22 mouse cellular contexts compared by ENCODE assay signal in the genomic region with DNA sequence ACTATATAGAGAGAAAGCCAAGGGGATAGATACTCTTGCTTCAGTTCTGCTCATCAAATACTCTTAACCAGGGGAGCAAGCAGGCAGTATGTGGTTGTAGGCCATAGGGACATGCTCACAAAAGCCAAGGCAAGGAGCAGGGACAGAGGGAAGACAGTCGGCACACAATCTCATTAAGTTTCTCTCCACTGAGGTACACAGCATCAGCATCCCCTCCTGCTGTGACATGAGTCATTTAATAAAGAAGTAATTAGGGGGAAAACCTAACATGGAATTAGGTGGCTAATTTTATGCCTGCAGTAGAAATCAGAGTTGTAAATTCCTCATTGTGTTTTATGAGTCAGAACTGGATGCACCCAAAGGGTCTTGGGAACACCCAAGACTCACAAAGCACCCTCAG.
DNase-seq lines count a peak whose midpoint lies in the region; ATAC-seq and TF ChIP-seq lines count a peak whose summit lies in the region.
"Had no signal": no experiment of that assay in that cellular context is flagged by ENCODE, and none has a peak within 500 bp of the region (broad histone marks: within the 10 kb centered on the region; RNA-seq: fewer than 3 reads in every experiment).

No protein-coding gene starts in this region.

- TF ChIP-seq POLR2A in brain, embryonic 14.5 days (IDR thresholded peaks at IDR 0.05; ENCODE audit: borderline replicate concordance, extremely low read depth, insufficient read depth, insufficient read length, poor library complexity, severe bottlenecking): no peak

- TF ChIP-seq CTCF in midbrain, postnatal 0 days (IDR thresholded peaks at IDR 0.05): no peak
- no peak for TF ChIP-seq CTCF in brain, embryonic 14.5 days (IDR thresholded peaks at IDR 0.05; ENCODE audit: borderline replicate concordance, extremely low read depth, insufficient read depth, insufficient read length)

- DNase-seq in forebrain, embryonic 11.5 days (ENCODE audit: low spot score): peak; percentile 5
- peak; percentile 42 for DNase-seq in midbrain, postnatal 0 days (ENCODE audit: low spot score)
- peak; percentile 13 for DNase-seq in brain, embryonic 14.5 days (ENCODE audit: low read depth)
- no peak for DNase-seq in kidney, adult 8-10 months
- DNase-seq: adrenal gland, postnatal 10 days; B cell, adult 2 months; cerebellum, adult 2 months; cerebellum, postnatal 10 days; forebrain, postnatal 0 days; gastrocnemius, postnatal 14 days; heart, adult 2 months; heart, postnatal 14 days had no signal

- H3K9ac ChIP-seq in forebrain, embryonic 11.5 days (ENCODE audit: low read length): no peak overlapping the region
- H3K9ac ChIP-seq in forebrain, embryonic 16.5 days (replicated peaks; ENCODE audit: low read depth, low read length): no peak overlapping the region
- no peak overlapping the region for H3K9ac ChIP-seq in midbrain, postnatal 0 days (replicated peaks; ENCODE audit: low read length, poor library complexity, severe bottlenecking)
- no peak overlapping the region for H3K9ac ChIP-seq in midbrain, embryonic 15.5 days
- H3K9ac ChIP-seq in neural tube, embryonic 15.5 days (replicated peaks): no peak overlapping the region
- H3K9ac ChIP-seq: embryonic facial prominence, embryonic 15.5 days; forebrain, embryonic 12.5 days; forebrain, postnatal 0 days; heart, embryonic 15.5 days had no signal

- WGBS in forebrain, embryonic 11.5 days: 17% methylated on average over 1 of the region's 1 CpGs
- WGBS in forebrain, embryonic 16.5 days: 20% methylated on average over 1 of the region's 1 CpGs
- WGBS in midbrain, postnatal 0 days: 56% methylated on average over 1 of the region's 1 CpGs
- WGBS in midbrain, embryonic 15.5 days: 33% methylated on average over 1 of the region's 1 CpGs
- 30% methylated on average over 1 of the region's 1 CpGs for WGBS in neural tube, embryonic 15.5 days

- H3K27ac ChIP-seq in forebrain, embryonic 11.5 days (ENCODE audit: low read depth, low read length): no peak overlapping the region
- no peak overlapping the region for H3K27ac ChIP-seq in forebrain, embryonic 16.5 days (ENCODE audit: low read length)
- H3K27ac ChIP-seq in midbrain, postnatal 0 days (ENCODE audit: low read depth, low read length): no peak overlapping the region
- H3K27ac ChIP-seq in midbrain, embryonic 15.5 days: no peak overlapping the region
- peak overlapping the region; percentile 43 for H3K27ac ChIP-seq in neural tube, embryonic 15.5 days (replicated peaks)
- H3K27ac ChIP-seq: embryonic facial prominence, embryonic 15.5 days; forebrain, embryonic 12.5 days; heart, adult 2 months; heart, embryonic 15.5 days had no signal

- H3K4me2 ChIP-seq in forebrain, embryonic 11.5 days (ENCODE audit: low read depth, low read length, severe bottlenecking): no peak overlapping the region
- H3K4me2 ChIP-seq in forebrain, embryonic 16.5 days (ENCODE audit: low read length): no peak overlapping the region
- H3K4me2 ChIP-seq in midbrain, postnatal 0 days (ENCODE audit: low read depth, low read length, poor library complexity, severe bottlenecking): no peak overlapping the region
- no peak overlapping the region for H3K4me2 ChIP-seq in midbrain, embryonic 15.5 days
- no peak overlapping the region for H3K4me2 ChIP-seq in neural tube, embryonic 15.5 days
- H3K4me2 ChIP-seq: embryonic facial prominence, embryonic 15.5 days; forebrain, embryonic 12.5 days; heart, embryonic 11.5 days; heart, embryonic 15.5 days had no signal

- H3K4me1 ChIP-seq in forebrain, embryonic 11.5 days (replicated peaks; ENCODE audit: control insufficient read depth, insufficient read depth, low read length): no peaks in the 10 kb centered on the region
- H3K4me1 ChIP-seq in forebrain, embryonic 16.5 days (replicated peaks; ENCODE audit: control insufficient read depth, insufficient read depth, low read length): no peaks in the 10 kb centered on the region
- no peaks in the 10 kb centered on the region for H3K4me1 ChIP-seq in midbrain, postnatal 0 days (ENCODE audit: insufficient read depth, low read length)
- H3K4me1 ChIP-seq in midbrain, embryonic 15.5 days: no peaks in the 10 kb centered on the region
- peaks cover 7% of the 10 kb centered on the region; the same call in 1 of the 2 replicates for H3K4me1 ChIP-seq in neural tube, embryonic 15.5 days
- H3K4me1 ChIP-seq: embryonic facial prominence, embryonic 15.5 days; forebrain, embryonic 12.5 days; heart, embryonic 15.5 days had no signal

- peaks cover 36% of the 10 kb centered on the region for H3K27me3 ChIP-seq in forebrain, embryonic 11.5 days (ENCODE audit: control insufficient read depth, insufficient read depth, low read length)
- peaks cover 19% of the 10 kb centered on the region for H3K27me3 ChIP-seq in forebrain, embryonic 16.5 days (replicated peaks; ENCODE audit: control insufficient read depth, insufficient read depth, low read length)
- 0 out of 2 replicates have a peak, but pooled peaks cover 2% of the 10 kb centered on the region for H3K27me3 ChIP-seq in midbrain, postnatal 0 days (ENCODE audit: insufficient read depth, low read length)
- H3K27me3 ChIP-seq in midbrain, embryonic 15.5 days (replicated peaks): peaks cover 14% of the 10 kb centered on the region
- H3K27me3 ChIP-seq in neural tube, embryonic 15.5 days (replicated peaks): no peaks in the 10 kb centered on the region
- H3K27me3 ChIP-seq: embryonic facial prominence, embryonic 15.5 days; heart, embryonic 15.5 days had no signal

- no peaks in the 10 kb centered on the region for H3K36me3 ChIP-seq in forebrain, embryonic 11.5 days (ENCODE audit: control insufficient read depth, insufficient read depth, low read length)
- H3K36me3 ChIP-seq in forebrain, embryonic 16.5 days (ENCODE audit: control insufficient read depth, insufficient read depth): no peaks in the 10 kb centered on the region
- H3K36me3 ChIP-seq in midbrain, postnatal 0 days (ENCODE audit: insufficient read depth, low read length): no peaks in the 10 kb centered on the region
- H3K36me3 ChIP-seq in midbrain, embryonic 15.5 days (replicated peaks): no peaks in the 10 kb centered on the region
- no peaks in the 10 kb centered on the region for H3K36me3 ChIP-seq in neural tube, embryonic 15.5 days
- H3K36me3 ChIP-seq: embryonic facial prominence, embryonic 15.5 days; forebrain, embryonic 12.5 days; G1E; heart, embryonic 15.5 days had no signal

- no peak overlapping the region for H3K4me3 ChIP-seq in forebrain, embryonic 11.5 days (ENCODE audit: low read depth, low read length)
- no peak overlapping the region for H3K4me3 ChIP-seq in forebrain, embryonic 16.5 days (replicated peaks; ENCODE audit: low read length)
- no peak overlapping the region for H3K4me3 ChIP-seq in midbrain, postnatal 0 days (ENCODE audit: low read depth, low read length)
- H3K4me3 ChIP-seq in midbrain, embryonic 15.5 days: no peak overlapping the region
- no peak overlapping the region for H3K4me3 ChIP-seq in neural tube, embryonic 15.5 days (replicated peaks)
- H3K4me3 ChIP-seq: embryonic facial prominence, embryonic 15.5 days; erythroblast, embryonic 14.5 days; forebrain, embryonic 12.5 days; heart, adult 2 months; heart, embryonic 15.5 days had no signal

- H3K9me3 ChIP-seq in forebrain, embryonic 11.5 days (ENCODE audit: control insufficient read depth, low read length): no peaks in the 10 kb centered on the region
- no peaks in the 10 kb centered on the region for H3K9me3 ChIP-seq in forebrain, embryonic 16.5 days (ENCODE audit: control insufficient read depth, low read length)
- H3K9me3 ChIP-seq in midbrain, postnatal 0 days (ENCODE audit: low read length): no peaks in the 10 kb centered on the region
- H3K9me3 ChIP-seq in midbrain, embryonic 15.5 days: no peaks in the 10 kb centered on the region
- no peaks in the 10 kb centered on the region for H3K9me3 ChIP-seq in neural tube, embryonic 15.5 days (replicated peaks)
- H3K9me3 ChIP-seq: embryonic facial prominence, embryonic 15.5 days; forebrain, embryonic 12.5 days; G1E; heart, embryonic 15.5 days had no signal

- ATAC-seq in forebrain, embryonic 11.5 days (replicated peaks; ENCODE audit: low FRiP score): no peak
- no peak for ATAC-seq in forebrain, embryonic 16.5 days
- no peak for ATAC-seq in midbrain, postnatal 0 days (ENCODE audit: low FRiP score)
- no peak for ATAC-seq in midbrain, embryonic 15.5 days (replicated peaks)
- peak; percentile 63 for ATAC-seq in neural tube, embryonic 15.5 days (ENCODE audit: low FRiP score)
- ATAC-seq: CD4-positive, CD25-positive, alpha-beta regulatory T cell, adult 4 months; forebrain, postnatal 0 days had no signal

Comparison
In these comparisons a context has a peak if more than half of its experiments do, and no peak if none do; other contexts are left out.
1. DNase-seq: peak in forebrain, embryonic 11.5 days (single experiment), midbrain, postnatal 0 days (single experiment) and brain, embryonic 14.5 days (single experiment); none in kidney, adult 8-10 months (0 of 2).